Mouse (Mus musculus): Measurements from ENCODE around the gene Banf1.

- TF ChIP-seq POLR2A (IDR thresholded peaks at IDR 0.05; ENCODE audit: control insufficient read depth, low read depth, low read length) (no peak), CTCF (IDR thresholded peaks at IDR 0.05; ENCODE audit: control insufficient read depth, insufficient read depth, insufficient replicate concordance, low read depth, low read length) (no peak)
Observed at GRCm38 (mm10) chr19:5364124-5364523, 2.8 kb downstream of the Banf1 start.

Data from testis, adult 2 months (tissue).